Mouse (Mus musculus): ENCODE results near the gene Tmem80. TPM values are rescaled to one million over a fixed set of nuclear protein-coding genes. Genes with fewer than 3 reads are reported as not detected.

The Tmem80 gene
- polyA plus RNA-seq, 1 experiment = 32.4 TPM

DNA sequence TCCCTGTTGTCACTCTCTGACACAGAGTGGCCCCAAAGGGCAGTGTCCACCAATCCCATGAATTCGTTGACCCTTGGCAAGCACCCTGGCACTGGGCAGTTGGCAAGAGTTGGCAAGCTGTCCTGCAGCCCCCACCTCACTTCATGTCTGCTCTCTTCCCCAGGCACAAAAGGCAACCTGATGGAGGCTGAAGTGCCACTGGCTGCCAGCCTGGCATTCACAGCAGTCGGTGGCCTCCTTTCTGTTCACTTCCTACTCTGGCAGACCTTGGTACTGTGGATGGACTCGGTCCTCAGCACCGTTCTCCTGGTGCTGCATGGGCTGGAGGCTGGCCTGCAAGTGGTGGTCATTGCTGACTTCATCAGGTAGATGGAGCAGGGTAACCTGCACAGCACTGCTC is 8.1 kb downstream of the Tmem80 start:
- TF ChIP-seq CTCF (IDR thresholded peaks at IDR 0.05; ENCODE audit: extremely low read depth, insufficient read depth, insufficient read length, insufficient replicate concordance) (no peak), POLR2A (IDR thresholded peaks at IDR 0.05; ENCODE audit: low read depth, low read length) (no peak)
- Histone ChIP-seq H3K4me3 (ENCODE audit: extremely low read depth, insufficient read depth, insufficient read length) (no peak overlapping the region), H3K36me3 (ENCODE audit: control insufficient read depth, insufficient read depth, low read length) (peaks cover 16% of the 10 kb centered on the region), H3K27ac (ENCODE audit: insufficient read depth, low read length) (no peak overlapping the region), H3K27me3 (ENCODE audit: control insufficient read depth, insufficient read depth, low read length) (no peaks in the 10 kb centered on the region), H3K4me1 (ENCODE audit: control insufficient read depth, insufficient read depth, insufficient read length) (peaks cover 14% of the 10 kb centered on the region; the same call in 1 of the 2 replicates)
- DNase-seq (ENCODE audit: low read depth in 1 of 2, low spot score in 2 of 2) = no peak
- WGBS = 93% methylated on average over 4 of the region's 4 CpGs

DNA sequence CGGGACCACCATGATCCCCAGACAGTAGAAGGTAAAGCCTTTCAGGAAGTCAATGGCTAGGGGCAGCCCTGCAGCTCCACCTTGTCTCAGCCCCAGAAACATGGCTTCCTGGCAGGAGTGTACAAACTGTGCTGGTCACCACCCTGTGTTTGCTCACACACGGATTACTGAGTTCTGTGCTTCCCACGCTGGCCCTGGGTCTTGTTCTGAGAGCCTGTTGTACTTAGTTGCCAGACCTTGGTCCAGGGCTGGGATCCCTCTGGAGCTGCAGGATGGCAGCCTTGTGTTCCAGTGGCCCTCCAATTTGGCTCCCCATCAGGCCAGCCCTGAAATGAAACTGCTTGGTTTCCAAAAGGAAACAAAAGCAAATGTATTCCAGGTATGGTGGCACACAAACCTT is 8.8 kb downstream of the Tmem80 start:
- peaks cover 16% of the 10 kb centered on the region for H3K36me3 ChIP-seq (ENCODE audit: control insufficient read depth, insufficient read depth, low read length)
- H3K4me1 ChIP-seq (ENCODE audit: control insufficient read depth, insufficient read depth, insufficient read length) = peaks cover 14% of the 10 kb centered on the region; the same call in 1 of the 2 replicates
- WGBS = 91% methylated on average over 3 of the region's 3 CpGs
- H3K27me3 ChIP-seq (ENCODE audit: control insufficient read depth, insufficient read depth, low read length) = no peaks in the 10 kb centered on the region
- no peak overlapping the region for H3K4me3 ChIP-seq (ENCODE audit: extremely low read depth, insufficient read depth, insufficient read length)
- H3K27ac ChIP-seq (ENCODE audit: insufficient read depth, low read length) = no peak overlapping the region
- DNase-seq (ENCODE audit: low read depth in 1 of 2, low spot score in 2 of 2) = no peak
- no peak for TF ChIP-seq POLR2A (IDR thresholded peaks at IDR 0.05; ENCODE audit: low read depth, low read length)
- no peak for TF ChIP-seq CTCF (IDR thresholded peaks at IDR 0.05; ENCODE audit: extremely low read depth, insufficient read depth, insufficient read length, insufficient replicate concordance)

DNA sequence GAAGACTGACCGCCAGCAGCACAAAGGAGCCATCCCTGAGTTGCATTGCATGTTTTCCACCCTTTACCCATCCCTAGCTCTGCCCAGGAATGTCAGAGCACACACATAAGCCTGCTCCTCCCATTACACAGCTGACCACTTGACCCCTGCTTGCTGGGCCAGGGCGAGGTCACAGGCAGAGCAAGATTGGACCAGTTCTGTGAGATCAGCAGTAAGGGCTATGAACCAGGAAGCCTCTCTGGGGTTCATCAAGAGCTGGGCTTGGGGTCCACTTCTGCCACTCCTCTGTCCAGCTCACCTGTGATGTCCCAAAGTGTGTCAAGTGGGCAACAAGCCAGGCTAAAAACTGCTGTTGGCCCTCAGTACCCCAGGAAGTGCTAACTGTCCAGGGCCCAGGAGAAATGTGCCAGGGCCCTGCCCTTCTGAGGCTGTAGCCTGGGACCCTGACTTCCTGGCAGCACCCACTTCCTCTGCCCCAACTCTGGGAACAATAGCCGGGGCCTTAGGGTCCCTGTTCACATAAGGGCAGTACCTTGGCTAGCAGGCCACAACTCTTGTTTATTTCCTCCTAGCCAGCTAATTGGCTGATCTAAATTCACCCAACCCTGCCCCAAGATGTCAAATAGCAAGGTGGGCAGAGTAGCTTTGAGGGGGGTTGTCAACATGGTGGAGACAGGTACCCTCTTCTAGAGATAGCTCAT is 10.3 kb downstream of the Tmem80 start:
- WGBS = 61% methylated on average over 3 of the region's 3 CpGs
- Histone ChIP-seq H3K27ac (ENCODE audit: insufficient read depth, low read length) (no peak overlapping the region), H3K4me3 (ENCODE audit: extremely low read depth, insufficient read depth, insufficient read length) (no peak overlapping the region), H3K36me3 (ENCODE audit: control insufficient read depth, insufficient read depth, low read length) (peaks cover 9% of the 10 kb centered on the region), H3K27me3 (ENCODE audit: control insufficient read depth, insufficient read depth, low read length) (no peaks in the 10 kb centered on the region), H3K4me1 (ENCODE audit: control insufficient read depth, insufficient read depth, insufficient read length) (peaks cover 14% of the 10 kb centered on the region; the same call in 1 of the 2 replicates)
- DNase-seq (ENCODE audit: low read depth in 1 of 2, low spot score in 2 of 2) = no peak
- no peak for TF ChIP-seq POLR2A (IDR thresholded peaks at IDR 0.05; ENCODE audit: low read depth, low read length)

DNA sequence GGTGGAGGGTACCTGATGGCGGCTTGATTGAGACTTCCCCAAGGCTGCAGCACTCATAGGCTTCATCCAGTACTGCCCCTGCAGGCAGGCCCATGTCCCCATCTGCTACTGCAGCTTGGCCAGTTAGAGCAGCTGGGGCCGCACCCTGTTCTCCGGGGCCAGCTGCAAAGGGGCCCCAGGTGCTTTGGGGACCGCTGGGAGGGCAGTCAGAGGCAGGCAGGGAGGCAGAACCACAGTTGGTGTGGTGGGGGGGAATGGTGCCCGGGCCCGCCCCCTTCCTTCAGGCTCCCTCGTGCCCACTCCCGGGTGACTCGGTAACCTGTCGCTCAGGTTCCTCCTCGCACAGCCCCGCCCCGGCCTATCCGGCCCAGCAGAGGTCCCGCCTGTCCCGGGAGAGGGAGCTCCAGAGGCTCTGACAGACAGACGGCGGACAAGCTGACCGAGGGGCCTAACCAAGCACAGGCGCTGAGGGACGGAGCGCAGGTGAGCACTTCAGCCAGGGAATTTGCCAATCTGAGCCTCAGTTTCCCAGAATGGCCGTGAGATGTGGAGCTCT is 11.1 kb downstream of the Tmem80 start, which contains the start of gene Eps8l2:
TSS of gene Eps8l2 (plus strand) at position 305 of the 556 bp plus-strand sequence.
- no peak within 1 kb of the TSS for H3K27ac ChIP-seq (ENCODE audit: insufficient read depth, low read length)
- H3K36me3 ChIP-seq (ENCODE audit: control insufficient read depth, insufficient read depth, low read length) = peaks cover 5% of the 10 kb centered on the region
- H3K27me3 ChIP-seq (ENCODE audit: control insufficient read depth, insufficient read depth, low read length) = no peaks in the 10 kb centered on the region
- peak in 1 of 2 experiments; percentile 33 for DNase-seq (ENCODE audit: low read depth in 1 of 2, low spot score in 2 of 2)
- no peak for TF ChIP-seq CTCF (IDR thresholded peaks at IDR 0.05; ENCODE audit: extremely low read depth, insufficient read depth, insufficient read length, insufficient replicate concordance)
- TF ChIP-seq POLR2A (IDR thresholded peaks at IDR 0.05; ENCODE audit: low read depth, low read length) = no peak
- no peak within 1 kb of the TSS for H3K4me3 ChIP-seq (ENCODE audit: extremely low read depth, insufficient read depth, insufficient read length)
- 16% methylated on average over 23 of the region's 23 CpGs for WGBS
- peaks cover 14% of the 10 kb centered on the region; the same call in 1 of the 2 replicates for H3K4me1 ChIP-seq (ENCODE audit: control insufficient read depth, insufficient read depth, insufficient read length)

DNA sequence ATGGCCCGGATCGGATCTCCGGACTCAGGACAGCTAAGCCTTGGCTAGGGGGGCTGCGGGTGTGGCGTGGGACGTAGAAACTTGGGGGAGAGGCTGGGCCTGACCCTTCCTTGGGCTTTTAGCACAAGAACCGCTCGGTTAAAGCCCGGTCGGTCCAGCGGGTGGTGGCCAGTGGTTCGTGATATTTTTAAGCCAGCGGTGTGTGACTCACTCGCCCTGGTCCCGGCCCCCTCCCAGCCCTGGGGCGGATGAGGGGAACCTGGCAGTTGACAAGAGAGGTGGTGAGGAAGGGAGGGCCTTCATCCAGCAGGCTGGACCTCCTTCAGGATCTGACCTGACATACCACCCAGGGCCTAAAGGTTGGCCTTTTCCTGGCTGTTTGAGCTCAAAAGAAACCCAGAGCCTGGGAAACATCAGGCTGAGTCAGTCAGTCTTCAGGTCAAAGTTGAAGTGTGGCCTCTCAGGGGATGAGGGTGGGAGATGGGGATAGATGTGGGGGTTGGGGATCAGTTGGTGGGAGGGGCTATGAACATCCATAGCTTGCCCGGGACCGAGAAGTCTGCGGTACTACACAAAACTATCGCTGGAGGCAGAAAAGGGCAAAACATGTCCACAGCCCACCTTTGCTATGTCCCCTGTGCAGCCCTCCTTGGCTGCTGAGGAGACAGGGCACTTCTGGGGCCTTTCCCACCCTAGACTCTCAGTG is 11.8 kb downstream of the Tmem80 start:
- Histone ChIP-seq H3K4me3 (ENCODE audit: extremely low read depth, insufficient read depth, insufficient read length) (no peak overlapping the region), H3K36me3 (ENCODE audit: control insufficient read depth, insufficient read depth, low read length) (peaks cover 3% of the 10 kb centered on the region), H3K4me1 (ENCODE audit: control insufficient read depth, insufficient read depth, insufficient read length) (peaks cover 14% of the 10 kb centered on the region; the same call in 1 of the 2 replicates), H3K27me3 (ENCODE audit: control insufficient read depth, insufficient read depth, low read length) (no peaks in the 10 kb centered on the region), H3K27ac (ENCODE audit: insufficient read depth, low read length) (no peak overlapping the region)
- TF ChIP-seq POLR2A (IDR thresholded peaks at IDR 0.05; ENCODE audit: low read depth, low read length) (no peak), CTCF (IDR thresholded peaks at IDR 0.05; ENCODE audit: extremely low read depth, insufficient read depth, insufficient read length, insufficient replicate concordance) (no peak)
- 82% methylated on average over 20 of the region's 20 CpGs for WGBS
- DNase-seq (ENCODE audit: low read depth in 1 of 2, low spot score in 2 of 2) = no peak

DNA sequence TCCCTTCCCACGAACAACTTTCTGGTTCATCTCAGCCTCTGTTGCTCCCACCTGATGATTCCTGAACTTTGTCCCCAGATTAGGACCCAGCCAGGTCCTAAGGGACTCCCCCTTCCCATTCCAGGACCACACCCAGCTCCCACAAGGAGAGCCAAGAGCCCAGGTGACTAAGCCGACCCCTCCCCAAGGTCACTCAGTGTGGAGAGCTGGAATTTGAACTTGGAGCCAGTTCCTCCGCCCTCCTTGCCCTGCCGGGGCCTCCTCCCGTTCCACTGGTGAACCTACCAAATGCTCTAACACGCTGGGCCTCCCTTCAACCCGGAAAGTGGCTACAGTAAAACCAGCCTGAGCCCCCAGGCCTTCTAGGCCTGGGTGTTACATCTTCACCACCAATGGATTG is 12.5 kb downstream of the Tmem80 start:
- no peak overlapping the region for H3K27ac ChIP-seq (ENCODE audit: insufficient read depth, low read length)
- no peak for DNase-seq (ENCODE audit: low read depth in 1 of 2, low spot score in 2 of 2)
- no peak overlapping the region for H3K4me3 ChIP-seq (ENCODE audit: extremely low read depth, insufficient read depth, insufficient read length)
- TF ChIP-seq POLR2A (IDR thresholded peaks at IDR 0.05; ENCODE audit: low read depth, low read length) (no peak), CTCF (IDR thresholded peaks at IDR 0.05; ENCODE audit: extremely low read depth, insufficient read depth, insufficient read length, insufficient replicate concordance) (no peak)
- WGBS = 96% methylated on average over 7 of the region's 7 CpGs
- H3K4me1 ChIP-seq (ENCODE audit: control insufficient read depth, insufficient read depth, insufficient read length) = peaks cover 14% of the 10 kb centered on the region; the same call in 1 of the 2 replicates
- no peaks in the 10 kb centered on the region for H3K27me3 ChIP-seq (ENCODE audit: control insufficient read depth, insufficient read depth, low read length)
- H3K36me3 ChIP-seq (ENCODE audit: control insufficient read depth, insufficient read depth, low read length) = no peaks in the 10 kb centered on the region
